Mouse (Mus musculus) G1E (cell line): Measurements from ENCODE around the gene Hapln4.

ENCODE experiments used
- CTCF ChIP-seq: IDR thresholded peaks from 2 replicates; pipeline ENCODE4 v1.5.1; 2012; ENCODE audit warnings: low read depth, low read length, inconsistent platforms, mixed read lengths
- GATA1 ChIP-seq: IDR thresholded peaks from 2 replicates; pipeline ENCODE4 v1.6.1; 2012; ENCODE audit warnings: borderline replicate concordance, low read length, inconsistent platforms, mixed read lengths
- POLR2AphosphoS5 ChIP-seq: IDR thresholded peaks from 2 replicates; pipeline ENCODE4 v1.6.1; 2012; ENCODE audit warnings: low read depth, low read length, inconsistent platforms; ENCODE audit not compliant: insufficient replicate concordance

DNA sequence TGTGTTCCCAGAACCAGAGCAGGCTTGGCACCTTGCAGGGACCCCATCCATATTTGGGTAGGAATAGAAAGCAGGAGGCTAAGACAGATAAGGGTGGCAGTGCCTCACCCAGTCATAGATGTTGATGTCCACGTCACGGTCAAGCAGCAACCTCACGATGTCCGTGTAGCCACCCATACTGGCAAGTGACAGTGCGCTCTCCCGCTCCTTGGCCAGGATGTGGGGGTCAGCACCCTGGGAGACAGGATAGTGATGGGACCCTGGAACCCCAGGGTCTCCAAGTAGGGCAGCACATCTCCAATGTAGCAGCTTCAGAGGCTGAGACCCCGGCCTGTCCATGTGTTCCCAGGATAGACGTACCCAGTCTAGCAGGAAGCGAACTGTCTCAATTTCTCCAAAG is 51.7 kb downstream of the Hapln4 start:
- TF ChIP-seq CTCF (no peak), POLR2AphosphoS5 (no peak), GATA1 (no peak)
